Mouse (Mus musculus): ENCODE measurements around the gene Prkar1a.

DNA sequence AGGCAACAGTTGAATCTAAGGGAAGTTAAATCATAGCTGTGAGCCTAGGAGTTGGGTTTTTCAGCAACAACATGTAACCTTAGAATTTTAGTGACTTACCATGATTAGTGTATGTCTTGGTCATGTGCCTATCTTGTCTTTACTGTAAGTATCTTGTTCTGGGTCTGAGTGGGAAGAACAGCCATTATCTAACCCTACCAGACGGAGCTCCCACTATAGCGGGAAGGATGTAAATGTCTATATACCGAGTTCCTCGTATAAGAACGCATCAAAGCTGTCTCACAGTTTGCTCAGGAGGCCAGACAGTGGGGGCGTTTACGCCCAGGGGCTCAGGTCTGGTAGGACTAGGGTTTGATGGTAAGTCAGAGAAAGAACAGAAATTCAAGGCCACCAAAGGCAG is 7.0 kb downstream of the Prkar1a start:
- TF ChIP-seq CTCF (IDR thresholded peaks at IDR 0.05) (no peak), POLR2A (IDR thresholded peaks at IDR 0.05; ENCODE audit: insufficient read depth, low read depth, low read length) (no peak)
